Mouse (Mus musculus) bone marrow macrophage, adult 2 months (primary cell): Measurements from ENCODE around the gene Pkd1l2.

Source experiments
- CTCF ChIP-seq: IDR thresholded peaks from 2 replicates; pipeline ENCODE4 v1.5.1; 2012; ENCODE audit warnings: low read depth, mild to moderate bottlenecking, low read length, moderate library complexity
- POLR2A ChIP-seq: IDR thresholded peaks from 2 replicates; pipeline ENCODE4 v1.6.1; 2012; ENCODE audit warnings: mild to moderate bottlenecking, low read depth, low read length, borderline replicate concordance

GRCm38 (mm10) chr8:117055097-117055496 is 27.2 kb downstream of the Pkd1l2 start:
- TF ChIP-seq POLR2A, result no peak
- TF ChIP-seq CTCF, result no peak
